Mouse (Mus musculus) cerebellum, adult 9-10 months (tissue): ENCODE measurements at regions not wholly inside any gene's neighbourhood (a gene's known extent, or its start where the extent isn't known, plus 50 kb on each side); places are given as distances from the start of the nearest gene placed in this dataset.
"Not testable (repeated sequence)": the region's sequence is repeated elsewhere in the genome, so short reads cannot be mapped to it uniquely, and the experiment has no call there.

Experiments
- DNase-seq: peaks from one replicate; pipeline ENCODE4 v3.0.0; 2022

GRCm38 (mm10) chr10:15321480-15321879 lies 603.5 kb upstream of the Gje1 start:
- DNase-seq: no peak

- no peak for DNase-seq
Measured at GRCm38 (mm10) chr10:15317017-15317607, 599.1 kb upstream of the Gje1 start.

- DNase-seq: no peak
Measured at GRCm38 (mm10) chr10:15310650-15311049, 592.6 kb upstream of the Gje1 start.

- DNase-seq: no peak
Measured at GRCm38 (mm10) chr10:15305811-15306473, 587.9 kb upstream of the Gje1 start.

- DNase-seq: peak; percentile 90
Measured at GRCm38 (mm10) chr10:15300199-15301085, 582.4 kb upstream of the Gje1 start.

GRCm38 (mm10) chr10:15299331-15300198 lies 581.6 kb upstream of the Gje1 start:
- DNase-seq: peak; percentile 9

GRCm38 (mm10) chr10:15297257-15297656 lies 579.2 kb upstream of the Gje1 start:
- DNase-seq: no peak

- DNase-seq: no peak
Measured at GRCm38 (mm10) chr10:15294125-15294524, 576.1 kb upstream of the Gje1 start.

GRCm38 (mm10) chr10:15263337-15263736 lies 545.3 kb upstream of the Gje1 start:
- DNase-seq: not testable (repeated sequence)

- DNase-seq: not testable (repeated sequence)
Measured at GRCm38 (mm10) chr10:15262282-15262681, 544.3 kb upstream of the Gje1 start.

- DNase-seq: no peak
Measured at GRCm38 (mm10) chr10:15249402-15250086, 531.5 kb upstream of the Gje1 start.

- DNase-seq: no peak
Measured at GRCm38 (mm10) chr10:15248899-15249298, 530.9 kb upstream of the Gje1 start.

GRCm38 (mm10) chr10:15244376-15245262 lies 526.6 kb upstream of the Gje1 start:
- no peak for DNase-seq

GRCm38 (mm10) chr10:15243460-15243859 lies 525.4 kb upstream of the Gje1 start:
- DNase-seq: no peak

GRCm38 (mm10) chr10:15218883-15219282 lies 500.9 kb upstream of the Gje1 start:
- DNase-seq: no peak

GRCm38 (mm10) chr10:15179585-15179984 lies 461.6 kb upstream of the Gje1 start:
- no peak for DNase-seq

- no peak for DNase-seq
Measured at GRCm38 (mm10) chr10:15174421-15174820, 456.4 kb upstream of the Gje1 start.

GRCm38 (mm10) chr10:15172558-15172957 lies 454.5 kb upstream of the Gje1 start:
- DNase-seq: no peak

- no peak for DNase-seq
Measured at GRCm38 (mm10) chr10:15140703-15141102, 422.7 kb upstream of the Gje1 start.
